Mouse (Mus musculus) bone marrow, adult 2 months (tissue): ENCODE measurements around the gene Mgat3.

ENCODE experiments used
- CTCF ChIP-seq: fragments of 200-500 bp; IDR thresholded peaks from 2 replicates; pipeline ENCODE4 v1.5.1; 2011; ENCODE audit warnings: low read length, control low read depth; ENCODE audit not compliant: control insufficient read depth, insufficient read depth
- POLR2A ChIP-seq: fragments of 200-500 bp; IDR thresholded peaks from 2 replicates; pipeline ENCODE4 v1.6.1; 2011; ENCODE audit warnings: low read depth, mild to moderate bottlenecking, control low read depth, low read length, borderline replicate concordance; ENCODE audit not compliant: control insufficient read depth

GRCm38 (mm10) chr15:80147090-80147489 is 26.4 kb upstream of the Mgat3 start:
- TF ChIP-seq CTCF (no peak), POLR2A (no peak)
